Mouse (Mus musculus) bone marrow, adult 2 months (tissue): ENCODE results near the gene Lrrk1.

Source experiments
- CTCF ChIP-seq: fragments of 200-500 bp; IDR thresholded peaks from 2 replicates; pipeline ENCODE4 v1.5.1; 2011; ENCODE audit warnings: low read length, control low read depth; ENCODE audit not compliant: control insufficient read depth, insufficient read depth
- POLR2A ChIP-seq: fragments of 200-500 bp; IDR thresholded peaks from 2 replicates; pipeline ENCODE4 v1.6.1; 2011; ENCODE audit warnings: low read depth, mild to moderate bottlenecking, control low read depth, low read length, borderline replicate concordance; ENCODE audit not compliant: control insufficient read depth

GRCm38 (mm10) chr7:66418981-66419380, 30.8 kb upstream of the Lrrk1 start:
- TF ChIP-seq POLR2A (no peak), CTCF (no peak)
